Mouse (Mus musculus): ENCODE data around the gene Nt5e. TPM values are rescaled to one million over a fixed set of nuclear protein-coding genes. Genes with fewer than 3 reads are reported as not detected.

Nt5e gene
- total and polyA plus RNA-seq, 3 experiments, result 0.08 to 3.1 (median 0.34) TPM

- dilution Hi-C loops (cut with MboI; ENCODE audit: extremely low pct_ligation_motif_present, extremely low pct_unique_long_range_greater_than_20kb, low sequenced_read_pairs), result no loop called here
- peaks cover 9 to 23% of the 10 kb centered on the region in 2 experiments for H3K4me1 ChIP-seq (ENCODE audit: control insufficient read depth in 1 of 2, insufficient read depth in 2 of 2)
- H3K27ac ChIP-seq (ENCODE audit: insufficient read depth, low read depth), result no peak overlapping the region
- no peaks in the 10 kb centered on the region for H3K36me3 ChIP-seq (replicated peaks in 1 of 2; ENCODE audit: control insufficient read depth in 1 of 2, insufficient read depth in 1 of 2, low read length in 1 of 2)
- no peak overlapping the region for H3K9ac ChIP-seq (ENCODE audit: insufficient read depth, low read depth)
- in situ Hi-C loops (cut with MboI; ENCODE audit: low pct_ligation_motif_present, low pct_unique_long_range_greater_than_20kb, low sequenced_read_pairs), result no loop called here
- no peaks in the 10 kb centered on the region for H3K27me3 ChIP-seq (replicated peaks)
- no peak for DNase-seq (ENCODE audit: extremely low read depth)
- H3K4me3 ChIP-seq (replicated peaks in 1 of 3; ENCODE audit: low read depth in 2 of 3, low read length in 2 of 3, poor library complexity in 1 of 3), result no peak overlapping the region
- no peak overlapping the region for H3K4me2 ChIP-seq (ENCODE audit: insufficient read depth, low read depth, poor library complexity, severe bottlenecking)
- no peak for TF ChIP-seq TCF12 (IDR thresholded peaks at IDR 0.05; ENCODE audit: low read depth, low read length)
- no peak for TF ChIP-seq MYC (IDR thresholded peaks at IDR 0.05; ENCODE audit: low read depth, low read length)
- no peak for TF ChIP-seq E2F4 (IDR thresholded peaks at IDR 0.05; ENCODE audit: insufficient replicate concordance, low read depth, low read length)
- no peak for TF ChIP-seq GABPA (IDR thresholded peaks at IDR 0.05; ENCODE audit: insufficient replicate concordance, low read depth, low read length)
- no peak for TF ChIP-seq UBTF (IDR thresholded peaks at IDR 0.05; ENCODE audit: low read depth, low read length)
- no peak for TF ChIP-seq JUN (IDR thresholded peaks at IDR 0.05; ENCODE audit: insufficient read depth, low read depth, low read length)
- no peak for TF ChIP-seq CTCF (conservative IDR thresholded peaks at IDR 0.05 in 1 of 2, IDR thresholded peaks at IDR 0.05 in 1 of 2; ENCODE audit: low read depth in 2 of 2, low read length in 2 of 2)
- TF ChIP-seq ZNF384 (IDR thresholded peaks at IDR 0.05; ENCODE audit: low read depth, low read length), result no peak
- TF ChIP-seq USF2 (conservative IDR thresholded peaks at IDR 0.05; ENCODE audit: low read depth, low read length), result no peak
- TF ChIP-seq BHLHE40 (IDR thresholded peaks at IDR 0.05; ENCODE audit: low read depth, low read length), result no peak
- TF ChIP-seq MAZ (IDR thresholded peaks at IDR 0.05; ENCODE audit: low read depth, low read length), result no peak
- no peak for TF ChIP-seq ZMIZ1 (IDR thresholded peaks at IDR 0.05; ENCODE audit: low read depth, low read length)
- H3K79me2 ChIP-seq (replicated peaks; ENCODE audit: control insufficient read depth, extremely low read depth, insufficient read depth, poor library complexity, severe bottlenecking), result no peaks in the 10 kb centered on the region
- no peaks in the 10 kb centered on the region for H3K9me3 ChIP-seq (replicated peaks; ENCODE audit: low read length)
Measured at GRCm38 (mm10) chr9:88359140-88359539, 32.1 kb downstream of the Nt5e start.

GRCm38 (mm10) chr9:88361211-88361909 lies 34.4 kb downstream of the Nt5e start:
- no peak overlapping the region for H3K4me3 ChIP-seq (replicated peaks in 1 of 3; ENCODE audit: low read depth in 2 of 3, low read length in 2 of 3, poor library complexity in 1 of 3)

More at GRCm38 (mm10) chr9:88361211-88361909, 34.4 kb downstream of the Nt5e start:
- Histone ChIP-seq H3K27me3 (replicated peaks) (no peaks in the 10 kb centered on the region), H3K79me2 (replicated peaks; ENCODE audit: control insufficient read depth, extremely low read depth, insufficient read depth, poor library complexity, severe bottlenecking) (no peaks in the 10 kb centered on the region), H3K36me3 (replicated peaks in 1 of 2; ENCODE audit: control insufficient read depth in 1 of 2, insufficient read depth in 1 of 2, low read length in 1 of 2) (no peaks in the 10 kb centered on the region), H3K4me1 (ENCODE audit: control insufficient read depth in 1 of 2, insufficient read depth in 2 of 2) (peaks cover 8 to 16% of the 10 kb centered on the region in 2 experiments), H3K9me3 (replicated peaks; ENCODE audit: low read length) (no peaks in the 10 kb centered on the region), H3K27ac (ENCODE audit: insufficient read depth, low read depth) (no peak overlapping the region), H3K9ac (ENCODE audit: insufficient read depth, low read depth) (no peak overlapping the region), H3K4me2 (ENCODE audit: insufficient read depth, low read depth, poor library complexity, severe bottlenecking) (no peak overlapping the region)
- dilution Hi-C loops (cut with MboI; ENCODE audit: extremely low pct_ligation_motif_present, extremely low pct_unique_long_range_greater_than_20kb, low sequenced_read_pairs), result no loop called here
- TF ChIP-seq MAX (IDR thresholded peaks at IDR 0.05; ENCODE audit: low read length) (no peak), USF2 (conservative IDR thresholded peaks at IDR 0.05; ENCODE audit: low read depth, low read length) (no peak), EP300 (IDR thresholded peaks at IDR 0.05; ENCODE audit: low read length) (no peak), ZC3H11A (IDR thresholded peaks at IDR 0.05; ENCODE audit: low read depth, low read length) (no peak), ZMIZ1 (IDR thresholded peaks at IDR 0.05; ENCODE audit: low read depth, low read length) (no peak), NRF1 (IDR thresholded peaks at IDR 0.05; ENCODE audit: low read depth, low read length) (no peak), KAT2A (IDR thresholded peaks at IDR 0.05; ENCODE audit: insufficient replicate concordance, low read length) (no peak), PAX5 (IDR thresholded peaks at IDR 0.05; ENCODE audit: low read length) (no peak), SIN3A (IDR thresholded peaks at IDR 0.05; ENCODE audit: low read length) (no peak), RAD21 (IDR thresholded peaks at IDR 0.05; ENCODE audit: low read depth, low read length) (no peak), JUND (conservative IDR thresholded peaks at IDR 0.05; ENCODE audit: low read depth, low read length) (no peak), HCFC1 (IDR thresholded peaks at IDR 0.05; ENCODE audit: low read depth, low read length) (no peak), USF1 (IDR thresholded peaks at IDR 0.05; ENCODE audit: low read depth, low read length) (no peak), ELF1 (IDR thresholded peaks at IDR 0.05; ENCODE audit: low read depth, low read length) (no peak), MXI1 (IDR thresholded peaks at IDR 0.05; ENCODE audit: low read depth, low read length) (no peak), NELFE (IDR thresholded peaks at IDR 0.05; ENCODE audit: low read depth, low read length) (no peak)
- no peak for DNase-seq (ENCODE audit: extremely low read depth)
- in situ Hi-C loops (cut with MboI; ENCODE audit: low pct_ligation_motif_present, low pct_unique_long_range_greater_than_20kb, low sequenced_read_pairs), result loop anchor here (10.0 kb wide), 1 partner anchor 117 kb away; no protein-coding TSS in a partner anchor
